Mouse (Mus musculus) adrenal gland, postnatal 25 days (tissue): Measurements from ENCODE around the gene Rbm47. TPM values are rescaled to one million over a fixed set of nuclear protein-coding genes. Genes with fewer than 3 reads are reported as not detected.
A peak's percentile ranks its signal among the peaks of the same experiment; 100 is the strongest.
"Not testable (repeated sequence)": the region's sequence is repeated elsewhere in the genome, so short reads cannot be mapped to it uniquely, and the experiment has no call there.

Source experiments
- DNase-seq: peaks from one replicate; pipeline ENCODE4 v3.0.0; 2021; ENCODE audit warnings: mixed read lengths
- total RNA-seq: library from RNA; stranded (reverse); gene quantifications from 2 replicates; pipeline ENCODE4 v1.2.3, GENCODE M21; 2021

Rbm47 gene
- total RNA-seq, 1 experiment from 2014 or later: 115 TPM

GRCm38 (mm10) chr5:66014437-66014836 lies 158.5 kb downstream of the Rbm47 start:
- no peak for DNase-seq

DNA sequence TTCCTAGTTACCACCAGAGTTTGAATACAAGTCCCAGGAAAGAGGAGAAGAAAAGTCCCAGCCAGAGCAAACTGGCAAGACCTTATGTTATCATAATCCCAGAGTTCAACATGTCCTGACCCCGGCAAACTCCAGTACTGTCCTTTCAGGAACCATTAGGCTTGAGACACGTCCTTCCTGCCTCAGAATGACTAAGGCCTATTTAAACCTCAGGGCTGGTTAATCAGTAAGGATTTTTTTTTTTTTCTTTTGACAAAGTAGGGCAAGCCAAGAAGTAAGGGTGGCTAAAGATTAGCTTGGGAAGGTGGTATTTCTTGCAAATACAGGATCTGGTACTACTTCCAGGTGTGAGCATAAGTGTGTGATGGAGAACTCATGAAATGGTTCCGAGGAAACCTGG lies 158.9 kb downstream of the Rbm47 start:
- no peak for DNase-seq

- no peak for DNase-seq
Observed at GRCm38 (mm10) chr5:66008245-66008967, 164.5 kb downstream of the Rbm47 start.

GRCm38 (mm10) chr5:66005041-66005678 lies 167.8 kb downstream of the Rbm47 start:
- no peak for DNase-seq

DNA sequence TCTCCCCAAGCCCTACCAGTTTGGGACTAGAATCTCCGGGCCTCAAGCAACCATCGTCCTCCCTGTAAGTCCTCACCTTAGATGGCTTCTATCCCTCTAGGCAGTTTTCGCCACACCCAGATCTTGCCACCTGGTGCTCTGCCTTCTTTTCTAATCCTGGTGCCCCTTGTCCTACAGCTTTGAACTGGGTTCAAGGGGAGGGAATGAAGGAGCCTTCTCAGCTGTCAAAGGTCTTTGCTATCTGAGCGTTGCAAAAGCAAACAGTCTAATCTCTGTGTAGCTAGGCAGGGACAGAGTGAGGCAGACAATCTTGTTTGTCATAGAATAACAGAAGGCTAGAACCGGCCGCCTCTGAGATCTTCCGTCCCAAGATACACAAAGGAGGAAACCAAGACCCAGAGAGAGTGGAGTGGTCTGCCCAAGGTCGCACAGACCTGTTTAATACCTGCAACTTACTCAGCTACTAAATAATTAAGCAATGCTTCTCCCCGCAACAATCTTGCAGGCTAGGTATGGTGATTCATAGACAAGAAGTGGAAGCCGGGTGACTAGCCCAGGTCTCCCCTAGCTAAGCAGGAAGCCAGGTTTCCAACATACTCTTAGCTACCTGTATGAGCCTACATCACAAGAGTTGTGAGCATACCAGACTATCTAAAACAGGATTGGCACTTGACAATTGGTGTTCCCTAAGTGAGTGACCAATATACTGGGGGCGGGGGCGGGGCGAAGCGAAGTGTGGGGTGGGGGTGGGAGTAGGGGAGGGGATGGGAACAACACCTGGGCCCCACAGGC lies 168.6 kb downstream of the Rbm47 start, which contains the start of gene 9130230L23Rik:
TSS of gene 9130230L23Rik (minus strand) at position 152 of the 792 bp plus-strand sequence.
- DNase-seq: no peak

DNA sequence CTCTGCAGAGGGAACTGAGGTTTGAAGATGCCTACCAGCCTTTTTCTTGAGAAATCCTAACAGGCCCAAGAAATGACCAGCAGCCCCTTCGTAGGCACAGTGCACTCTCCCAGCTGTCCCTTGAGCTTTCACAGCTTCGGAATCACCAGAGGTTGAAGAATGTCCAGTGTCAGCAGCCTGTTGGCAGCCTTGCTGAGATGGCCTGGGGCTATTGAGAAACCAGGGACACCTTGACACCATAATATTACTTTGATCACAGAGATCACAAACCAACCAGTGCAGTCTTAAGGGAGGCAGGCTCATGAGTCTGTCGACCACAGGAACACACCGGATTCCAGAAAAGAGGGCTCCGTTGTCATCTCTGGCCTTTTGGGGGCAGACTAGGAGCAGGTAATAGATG lies 171.7 kb downstream of the Rbm47 start:
- DNase-seq: no peak

DNA sequence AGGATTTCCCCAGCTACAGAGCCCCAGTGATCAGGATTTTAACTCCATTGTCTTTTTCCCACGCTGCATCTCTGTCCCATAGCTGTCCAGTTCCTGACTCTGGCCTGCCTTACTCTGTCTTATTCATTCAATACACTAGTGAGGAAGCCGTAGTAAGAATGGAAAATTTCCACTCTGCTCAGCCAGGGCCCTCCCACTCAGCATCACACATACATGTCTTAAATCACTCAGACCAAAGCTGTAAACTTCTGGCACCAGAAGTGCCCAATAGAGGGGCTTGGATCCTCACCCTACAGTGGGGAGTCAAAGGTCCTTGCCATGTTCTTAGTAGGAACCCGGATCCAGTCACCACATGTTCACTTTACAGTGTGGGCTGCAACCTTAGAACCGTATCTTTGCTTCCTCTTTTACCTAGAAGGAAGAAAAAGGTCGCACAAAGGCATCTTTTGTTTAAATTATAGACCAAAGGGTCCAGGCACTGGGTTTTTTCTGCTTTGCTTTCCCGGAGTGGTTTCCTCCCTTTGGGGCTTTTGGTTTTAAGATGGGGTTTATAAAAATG lies 172.3 kb downstream of the Rbm47 start:
- DNase-seq: no peak

GRCm38 (mm10) chr5:66000074-66000473 lies 172.8 kb downstream of the Rbm47 start:
- no peak for DNase-seq

- DNase-seq: no peak
Observed at GRCm38 (mm10) chr5:65999106-65999505, 173.8 kb downstream of the Rbm47 start.

DNA sequence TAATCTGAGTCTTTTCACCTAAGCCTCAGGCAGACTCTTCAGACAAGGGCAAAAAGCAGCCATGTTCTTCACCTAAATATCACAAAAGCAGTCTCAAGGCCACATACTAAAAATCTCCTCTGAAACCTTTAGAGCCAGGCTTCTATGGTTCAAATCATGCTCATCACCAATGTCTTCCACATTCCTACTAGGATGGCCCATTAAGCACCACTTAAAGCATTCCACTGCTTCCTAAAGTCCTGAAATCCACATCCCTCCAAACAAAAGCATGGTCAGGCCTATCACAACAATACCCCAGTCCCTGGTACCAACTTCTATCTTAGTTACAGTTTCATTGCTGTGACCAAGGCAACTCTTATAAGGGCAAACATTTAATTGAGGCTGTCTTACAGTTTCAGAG lies 175.1 kb downstream of the Rbm47 start:
- DNase-seq: no peak

DNA sequence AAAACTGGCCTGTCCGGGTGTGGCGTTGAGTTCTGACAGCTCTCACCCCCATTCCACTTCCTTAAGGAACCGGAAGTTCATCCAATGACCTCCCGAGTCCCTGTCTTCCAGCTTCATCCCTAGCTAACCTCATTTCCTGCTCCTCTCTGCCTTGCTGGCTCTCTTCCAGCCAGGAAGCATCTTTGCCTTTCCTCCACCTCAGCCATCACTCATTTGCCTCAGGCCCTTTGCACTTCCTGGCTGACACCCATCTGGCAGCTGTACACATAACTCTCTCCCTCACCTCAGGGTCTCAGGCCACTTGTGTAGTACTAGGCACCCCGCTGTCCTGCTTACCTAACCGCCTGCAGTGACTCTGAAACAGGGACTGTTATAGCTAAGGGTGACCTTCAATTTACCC lies 178.3 kb downstream of the Rbm47 start:
- DNase-seq: peak; percentile 23

DNA sequence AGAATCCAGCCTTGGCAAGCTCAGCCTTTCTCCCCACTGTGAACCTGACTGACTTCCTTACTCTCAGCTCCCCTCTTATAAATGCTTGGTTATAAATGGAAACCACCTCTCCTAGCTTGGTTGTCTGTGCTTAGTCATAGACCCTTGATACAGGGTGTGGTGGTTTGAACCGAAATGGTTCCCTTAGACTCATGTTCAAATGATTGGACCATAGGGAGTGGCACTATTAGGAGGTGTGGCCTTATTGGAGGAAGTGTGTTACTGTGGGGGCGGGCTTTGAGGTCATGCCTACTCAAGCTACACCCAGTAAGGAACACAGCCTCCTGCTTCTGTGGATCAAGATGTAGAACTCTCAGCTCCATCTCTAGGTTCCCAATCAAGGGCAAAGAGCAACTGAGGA lies 181.7 kb downstream of the Rbm47 start:
- no peak for DNase-seq

GRCm38 (mm10) chr5:65987004-65987403 lies 185.9 kb downstream of the Rbm47 start:
- not testable (repeated sequence) for DNase-seq

DNA sequence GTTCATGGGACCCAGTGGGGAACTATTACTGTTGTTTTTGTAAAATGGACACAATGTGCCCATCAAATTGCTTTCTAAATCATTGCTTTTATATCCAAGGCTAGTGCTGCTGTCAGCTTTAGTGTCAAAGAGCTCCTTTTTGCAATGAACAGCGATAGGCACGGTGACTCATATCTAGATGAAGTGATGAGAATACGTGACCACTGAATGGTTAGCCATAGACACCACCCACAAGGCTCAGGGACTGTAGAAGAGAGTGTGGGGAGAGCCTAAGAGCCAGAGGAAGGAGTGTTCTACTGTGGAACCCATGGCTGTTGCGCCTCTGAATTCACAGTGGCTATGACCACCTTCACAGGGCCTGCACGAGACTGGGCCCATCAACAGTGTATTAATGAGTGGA lies 186.5 kb downstream of the Rbm47 start:
- no peak for DNase-seq

- DNase-seq: no peak
Observed at GRCm38 (mm10) chr5:65975731-65976130, 197.2 kb downstream of the Rbm47 start.

DNA sequence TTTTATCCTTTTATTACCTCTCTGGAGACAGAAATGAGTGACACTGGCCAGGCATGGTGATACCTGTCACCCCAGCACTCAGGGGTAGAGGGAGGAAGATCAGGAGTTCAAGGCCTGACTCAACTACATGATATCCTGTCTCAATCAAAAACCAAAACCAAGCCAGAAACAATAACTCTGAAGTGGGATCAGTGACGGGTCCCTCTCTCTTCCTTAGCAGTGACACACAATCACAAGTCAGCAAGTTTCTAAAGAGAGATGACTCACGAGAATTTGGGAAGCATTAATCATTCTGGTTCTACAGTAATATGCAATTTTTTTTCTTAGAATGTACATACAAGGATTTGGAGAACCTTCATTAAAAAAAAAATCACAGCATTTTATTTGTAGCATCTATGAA lies 199.7 kb downstream of the Rbm47 start:
- DNase-seq: no peak

DNA sequence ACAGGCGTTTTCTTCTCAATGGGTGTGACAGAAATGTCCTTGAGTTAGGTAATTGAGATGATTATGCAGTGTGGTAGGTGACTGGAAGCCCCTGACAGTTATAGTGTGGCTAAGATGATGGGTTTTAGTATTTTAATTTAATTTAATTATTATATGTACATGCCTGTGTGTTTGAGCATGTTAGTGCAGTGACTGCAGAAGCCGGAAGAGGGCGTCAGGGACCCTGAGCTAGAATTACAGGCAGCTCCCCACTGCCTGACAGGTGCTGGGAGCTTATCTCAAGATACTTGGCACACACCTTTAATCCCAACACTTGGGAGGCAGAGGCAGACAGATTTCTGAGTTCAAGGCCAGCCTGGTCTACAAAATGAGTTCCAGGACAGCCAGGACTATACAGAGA lies 204.9 kb downstream of the Rbm47 start:
- DNase-seq: no peak

GRCm38 (mm10) chr5:65967091-65967490 lies 205.8 kb downstream of the Rbm47 start:
- no peak for DNase-seq
